Mouse (Mus musculus) spleen, adult 2 months (tissue): ENCODE results near the gene Asb6.

ENCODE experiments used
- CTCF ChIP-seq: fragments of 200-500 bp; IDR thresholded peaks from 2 replicates; pipeline ENCODE4 v1.5.1; 2011; ENCODE audit warnings: mild to moderate bottlenecking, inconsistent platforms; ENCODE audit not compliant: insufficient read depth, insufficient read length, insufficient replicate concordance; ENCODE audit errors: extremely low read depth
- POLR2A ChIP-seq: fragments of 200-500 bp; IDR thresholded peaks from 2 replicates; pipeline ENCODE4 v1.6.1; 2011; ENCODE audit warnings: low read depth, low read length, inconsistent platforms

DNA sequence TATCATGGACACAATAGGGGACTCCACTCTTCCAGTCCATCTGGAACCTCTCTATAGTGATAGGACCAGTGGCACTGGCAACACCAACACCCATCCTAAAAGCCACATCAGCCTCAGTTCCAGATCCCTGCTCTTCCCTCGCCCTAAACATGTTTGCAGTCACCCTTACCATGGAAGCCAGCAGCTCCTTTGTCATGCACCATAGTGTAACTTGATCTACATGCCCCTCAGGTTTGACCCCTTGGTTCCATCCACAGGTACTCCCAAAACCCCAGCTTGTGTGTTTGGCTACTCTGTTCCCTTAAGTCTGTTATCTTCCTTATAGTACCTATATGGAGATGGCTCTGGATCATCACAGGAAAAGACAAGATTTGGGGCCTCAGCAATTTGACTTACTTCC, 13.8 kb downstream of the Asb6 start:
- TF ChIP-seq POLR2A (no peak), CTCF (no peak)
